Mouse (Mus musculus): ENCODE data around the gene Tal1.

The Tal1 gene

DNA sequence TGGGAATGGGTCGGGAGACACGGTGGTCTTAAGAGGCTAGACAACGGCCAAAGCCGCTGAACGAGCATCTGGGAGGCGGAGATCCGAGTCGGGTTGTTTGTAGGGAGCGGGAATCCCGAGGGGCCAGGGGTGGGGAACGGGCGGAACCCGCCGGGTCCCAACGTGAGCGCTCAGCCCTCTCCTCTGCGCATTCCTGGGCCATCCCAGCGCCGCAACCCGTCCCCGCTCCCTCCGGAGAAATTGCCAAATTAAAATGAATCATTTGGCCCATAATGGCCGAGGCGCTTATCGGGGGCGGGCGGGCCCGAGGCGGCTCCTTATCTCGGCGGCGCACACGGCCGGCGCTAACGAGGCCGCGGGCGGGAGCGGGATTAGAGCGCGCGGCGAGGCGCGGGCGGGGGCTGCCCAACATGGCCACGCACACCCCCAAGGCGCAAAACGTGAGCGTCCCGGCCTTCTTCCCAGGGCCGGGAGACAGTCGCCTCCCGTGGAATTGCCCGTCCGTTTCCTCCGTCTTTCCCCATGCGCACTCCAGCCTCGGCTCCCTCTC lies at the start of gene Tal1:
Tal1 (plus strand) TSS at position 56 of the 550 bp plus-strand sequence.
- DNase-seq: peak in 1 of 2 experiments; percentile 22

DNA sequence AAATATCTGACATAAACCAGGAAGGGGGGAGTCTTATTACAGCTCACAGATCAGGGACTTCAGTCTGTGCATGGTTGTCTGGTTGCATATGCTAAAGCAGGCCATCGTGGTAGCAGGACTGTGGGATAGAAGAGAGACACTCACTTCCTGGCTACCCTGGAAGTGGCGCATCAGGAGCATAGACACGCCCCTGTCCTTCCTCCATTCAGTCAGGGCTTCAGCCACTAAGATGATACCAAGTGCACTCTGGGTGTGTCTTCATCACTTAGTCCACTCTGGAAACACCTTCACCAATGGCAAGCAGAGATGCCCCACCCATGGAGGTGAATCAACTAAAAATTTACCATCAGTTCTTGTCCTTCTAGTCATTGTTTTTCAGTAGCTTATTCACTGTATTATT lies 42.0 kb upstream of the Tal1 start:
- no peak for DNase-seq

DNA sequence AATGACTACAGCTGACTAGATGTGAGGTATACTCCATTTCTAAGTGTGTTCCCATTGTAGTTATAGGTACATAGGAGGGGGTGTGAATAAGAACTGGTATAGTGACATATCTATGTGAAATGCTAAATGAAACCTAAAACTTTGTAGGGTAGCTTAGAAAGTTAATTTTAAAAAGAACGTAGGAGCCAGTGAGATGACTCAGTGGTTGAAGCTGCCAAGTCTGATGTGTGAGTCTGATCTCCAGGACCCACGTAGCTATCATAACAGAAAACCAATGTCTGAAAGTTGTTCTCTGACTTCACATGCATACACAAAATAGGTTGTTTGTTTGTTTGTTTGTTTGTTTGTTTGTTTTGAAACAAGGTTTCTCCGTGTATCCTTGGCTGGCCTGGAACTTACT lies 36.2 kb upstream of the Tal1 start:
- no peak for DNase-seq

DNA sequence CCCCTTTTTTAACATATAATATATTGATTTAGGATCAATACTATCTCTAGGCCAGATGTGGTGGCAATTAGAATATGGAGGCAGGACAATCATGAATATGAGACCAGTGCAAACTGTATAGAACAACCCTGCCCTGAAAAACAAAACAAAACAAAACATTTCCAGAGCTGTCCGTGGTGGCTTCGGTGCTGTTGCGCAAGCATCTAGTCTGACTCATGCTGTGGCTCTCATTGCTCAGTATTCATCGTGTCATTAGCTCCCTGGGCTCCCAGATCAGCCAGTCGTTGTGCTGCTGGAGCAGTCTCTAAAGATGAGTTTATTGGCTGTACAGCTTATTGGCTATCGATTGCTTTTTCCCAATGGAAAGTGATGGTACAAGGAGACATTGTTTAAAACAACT lies 21.2 kb upstream of the Tal1 start:
- DNase-seq: no peak

DNA sequence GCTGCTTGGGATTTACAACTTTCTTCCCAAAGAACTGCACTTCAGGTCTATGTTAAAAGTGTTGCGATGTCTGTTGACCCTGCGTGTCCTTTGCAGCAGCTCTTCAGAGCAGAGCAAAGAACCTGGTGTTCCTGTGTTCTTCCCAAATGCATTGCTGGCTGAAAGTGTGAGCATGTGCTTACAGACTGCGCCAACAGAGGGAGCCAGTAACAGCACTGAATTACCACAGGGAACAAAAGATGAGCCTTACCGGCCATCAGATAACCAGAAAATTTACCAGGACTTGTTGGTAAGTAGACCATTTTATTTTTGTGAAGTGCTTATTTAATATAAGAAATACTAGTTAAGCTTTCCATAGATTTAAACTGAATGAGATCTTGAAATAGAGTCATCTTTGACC lies 18.0 kb upstream of the Tal1 start:
- peak; percentile 32 to 49 for DNase-seq

GRCm38 (mm10) chr4:115045621-115046020 lies 10.6 kb upstream of the Tal1 start:
- DNase-seq: no peak

GRCm38 (mm10) chr4:115047750-115048149 lies 8.5 kb upstream of the Tal1 start:
- DNase-seq: peak in 1 of 2 experiments; percentile 36

- no peak for DNase-seq
These were observed 8.0 kb upstream of the Tal1 start for GRCm38 (mm10) chr4:115048190-115048589.

- no peak for DNase-seq
These were observed 5.0 kb upstream of the Tal1 start for GRCm38 (mm10) chr4:115051245-115051644.

DNA sequence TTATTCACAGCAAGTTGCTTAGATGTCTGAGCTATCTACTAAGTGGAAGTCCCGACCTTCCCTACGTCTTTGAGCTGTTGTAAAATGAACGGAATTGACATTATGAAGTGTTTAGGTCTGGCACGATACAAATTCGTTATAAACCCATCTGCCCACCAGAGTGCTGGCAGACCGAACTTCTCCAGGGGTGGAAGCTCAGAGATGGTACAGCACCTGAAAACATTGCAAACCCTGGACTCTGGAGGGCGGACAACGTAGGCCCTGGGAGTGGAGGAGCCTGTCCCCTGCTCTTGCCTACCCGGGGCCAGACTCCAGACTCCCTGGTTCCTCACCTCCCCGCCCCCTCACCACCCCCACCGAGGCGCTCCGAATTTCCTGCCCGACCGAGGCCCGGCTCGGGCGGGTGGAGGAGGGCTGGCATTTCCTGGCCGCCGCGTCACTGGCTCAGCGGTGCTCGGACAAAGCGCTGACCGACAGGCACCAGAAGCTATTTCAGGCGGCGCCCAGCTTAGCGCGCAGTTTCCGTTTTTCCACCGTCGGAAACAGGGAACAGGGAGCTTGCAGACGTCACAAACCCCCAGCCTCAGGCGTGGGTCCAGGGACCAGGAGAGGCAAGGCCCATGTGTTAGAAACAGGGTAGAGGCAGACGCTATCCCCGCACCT lies 3.8 kb upstream of the Tal1 start:
- peak; percentile 12 to 22 for DNase-seq

DNA sequence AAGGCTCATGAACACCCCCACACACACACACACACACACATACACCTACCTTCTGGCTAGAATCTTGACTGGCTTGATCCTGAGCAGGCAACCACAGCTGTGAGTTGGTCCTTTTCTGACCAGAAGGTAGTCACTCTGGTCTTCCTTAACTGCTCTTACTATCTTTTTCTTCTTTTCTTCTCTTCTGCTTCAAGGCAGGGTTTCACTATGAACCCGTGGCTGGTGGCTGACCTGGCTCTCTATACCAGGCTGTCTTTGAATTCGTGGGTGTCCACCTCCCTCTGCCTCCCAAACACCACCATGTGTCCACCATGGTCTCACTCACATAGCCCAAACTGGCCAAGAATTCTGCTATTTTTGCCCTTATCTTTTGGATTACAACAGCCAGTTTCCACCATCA lies 1.2 kb upstream of the Tal1 start:
- DNase-seq: no peak

GRCm38 (mm10) chr4:115055691-115056090 lies 535 bp upstream of the Tal1 start:
- no peak for DNase-seq

GRCm38 (mm10) chr4:115056921-115057673 lies 871 bp downstream of the Tal1 start:
- DNase-seq: peak; percentile 39 to 68

- DNase-seq: peak; percentile 13 to 29
These were observed 1.6 kb downstream of the Tal1 start for GRCm38 (mm10) chr4:115057674-115058316.

DNA sequence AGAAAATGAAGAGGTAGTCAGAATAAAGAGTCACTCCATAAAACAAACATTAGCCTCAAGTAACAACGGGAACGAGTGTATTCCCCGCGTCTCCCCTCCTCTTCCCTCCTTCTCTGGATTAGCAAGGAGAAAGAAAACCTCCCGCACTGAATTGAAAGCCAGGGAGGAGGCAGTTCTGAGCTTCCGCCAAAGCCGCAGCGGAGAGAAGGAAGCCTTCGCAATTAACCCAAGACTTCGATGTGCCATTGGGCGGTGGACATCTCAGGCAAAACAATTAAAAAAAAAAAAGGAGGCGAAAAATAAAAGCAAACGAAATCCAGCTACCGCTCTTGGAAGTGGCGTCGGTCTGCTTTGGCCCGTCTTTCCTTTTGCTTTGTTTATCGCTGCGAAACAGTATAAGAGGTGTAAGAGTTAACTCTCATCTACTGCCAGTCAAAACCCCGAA lies 2.1 kb downstream of the Tal1 start:
- peak in 1 of 2 experiments; percentile 44 for DNase-seq

DNA sequence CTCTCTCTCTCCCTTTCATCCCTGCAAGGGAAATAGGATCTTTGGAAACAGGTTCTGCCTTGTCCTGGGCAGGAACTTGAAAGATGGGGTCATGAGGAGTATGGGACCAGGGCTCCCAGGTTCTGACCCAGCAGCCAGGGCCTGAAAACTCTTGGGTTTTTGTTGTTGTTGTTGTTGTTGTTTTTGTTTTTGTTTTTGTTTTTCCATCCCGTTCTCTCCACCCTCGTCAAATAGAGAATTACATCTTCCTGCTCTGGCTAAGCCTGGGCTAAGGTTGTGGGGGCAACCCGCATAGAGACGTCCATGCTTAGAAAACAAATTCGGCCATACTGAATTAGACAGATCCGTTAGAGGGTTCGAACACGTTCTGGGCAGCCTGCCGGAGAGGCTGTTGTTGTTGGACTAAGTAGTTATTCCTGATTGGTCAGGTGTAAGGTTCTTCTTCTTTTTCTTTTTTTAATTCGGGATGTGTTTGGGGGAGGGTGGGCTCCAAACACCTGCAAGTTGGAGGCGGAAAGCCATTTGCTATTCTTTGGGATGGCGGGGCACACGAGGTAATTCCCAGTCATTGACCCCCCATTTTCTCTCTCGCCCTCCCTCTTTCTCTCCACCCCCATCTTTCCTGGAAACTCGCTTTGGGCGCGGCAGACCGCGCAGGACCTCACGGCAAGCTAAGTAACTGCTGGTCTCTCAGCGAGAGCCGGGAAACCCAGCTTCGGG lies 2.8 kb downstream of the Tal1 start:
- DNase-seq: peak in 1 of 2 experiments; percentile 10

GRCm38 (mm10) chr4:115059871-115060270 lies 3.6 kb downstream of the Tal1 start:
- DNase-seq: no peak

- DNase-seq: no peak
These were observed 4.5 kb downstream of the Tal1 start for GRCm38 (mm10) chr4:115060753-115061152.

GRCm38 (mm10) chr4:115062540-115062874 lies 6.3 kb downstream of the Tal1 start:
- DNase-seq: no peak

DNA sequence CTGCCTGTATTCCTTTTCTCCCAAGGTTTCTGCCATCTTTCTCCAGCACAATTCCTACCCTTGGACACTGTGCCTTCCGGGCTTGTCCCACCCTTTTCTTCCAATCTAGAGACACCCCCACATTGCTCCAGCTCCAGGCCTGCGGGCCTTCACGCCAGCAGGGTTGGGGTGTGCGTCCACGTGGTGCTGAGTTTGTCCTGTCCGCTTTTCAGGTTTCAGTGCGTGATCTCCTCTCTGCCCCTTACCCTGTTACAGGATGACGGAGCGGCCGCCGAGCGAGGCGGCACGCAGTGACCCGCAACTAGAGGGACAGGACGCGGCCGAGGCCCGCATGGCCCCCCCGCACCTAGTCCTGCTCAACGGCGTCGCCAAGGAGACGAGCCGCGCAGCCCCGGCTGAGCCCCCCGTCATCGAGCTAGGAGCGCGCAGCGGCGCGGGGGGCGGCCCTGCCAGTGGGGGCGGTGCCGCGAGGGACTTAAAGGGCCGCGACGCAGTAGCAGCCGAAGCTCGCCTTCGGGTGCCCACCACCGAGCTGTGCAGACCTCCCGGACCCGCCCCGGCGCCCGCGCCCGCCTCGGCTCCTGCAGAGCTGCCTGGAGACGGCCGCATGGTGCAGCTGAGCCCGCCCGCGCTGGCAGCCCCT lies 6.8 kb downstream of the Tal1 start:
- DNase-seq: peak; percentile 17 to 26

GRCm38 (mm10) chr4:115063518-115064239 lies 7.5 kb downstream of the Tal1 start:
- no peak for DNase-seq

- no peak for DNase-seq
These were observed 15.4 kb downstream of the Tal1 start for GRCm38 (mm10) chr4:115071668-115072067.
